Mouse (Mus musculus): ENCODE results near the gene Rasgrp4.

The Rasgrp4 gene

GRCm38 (mm10) chr7:29128725-29129124, 5.9 kb upstream of the Rasgrp4 start:
- ChIA-PET CTCF (interaction anchor here in 2 of 4 experiments (0.6 to 1.4 kb wide), 12 partner anchors 16 to 402 kb away, joined by 3 to 7 read pairs (median 4); partner anchors contain the start of genes Ggn (in 1 of the 2), Psmd8 (in 1 of the 2) and Spred3 (in 1 of the 2)), POLR2A (no interaction called here)

- ChIA-PET CTCF (interaction anchor here in 2 of 4 experiments (1.4 to 2.0 kb wide), 2 partner anchors 8 to 9 kb away, joined by 6 to 14 read pairs; partner anchors contain the start of gene Ryr1 (in 1 of the 2)), POLR2A (interaction anchor here in 2 of 4 experiments (0.6 to 1.7 kb wide), 7 partner anchors 13 to 368 kb away, joined by 3 to 7 read pairs (median 3); partner anchors contain the start of genes Fam98c (in 1 of the 2) and Sirt2 (in 1 of the 2))
Observed at GRCm38 (mm10) chr7:29134230-29134629, 421 bp upstream of the Rasgrp4 start.

GRCm38 (mm10) chr7:29137429-29137828, 2.8 kb downstream of the Rasgrp4 start:
- POLR2A ChIA-PET, result interaction anchor here in 3 of 4 experiments (0.5 to 3.1 kb wide), 25 partner anchors 10 to 504 kb away, joined by 3 to 21 read pairs (median 4); partner anchors contain the start of genes Psmd8 (in 2 of the 3), Ryr1 (in 2 of the 3), Fam98c (in 1 of the 3) and Ggn (in 1 of the 3)
- CTCF ChIA-PET, result interaction anchor here in 2 of 4 experiments (0.5 to 1.0 kb wide), 7 partner anchors 11 to 404 kb away, joined by 3 to 6 read pairs (median 3); partner anchors contain the start of genes Fam98c (in 1 of the 2) and Ryr1 (in 1 of the 2)

- POLR2A ChIA-PET, result interaction anchor here in 2 of 4 experiments (1.6 to 3.1 kb wide), 4 partner anchors 10 to 41 kb away, joined by 5 to 21 read pairs (median 7); partner anchors contain the start of gene Psmd8 (in 1 of the 2)
- CTCF ChIA-PET, result interaction anchor here in 1 of 4 experiments (0.6 kb wide), 1 partner anchor 16 kb away, joined by 3 read pairs; no protein-coding TSS in a partner anchor
Observed at GRCm38 (mm10) chr7:29139237-29139636, 4.6 kb downstream of the Rasgrp4 start.

GRCm38 (mm10) chr7:29141416-29141815, 6.8 kb downstream of the Rasgrp4 start:
- CTCF ChIA-PET, result interaction anchor here in 1 of 4 experiments (1.6 kb wide), 1 partner anchor 14 kb away, joined by 4 read pairs; no protein-coding TSS in a partner anchor

GRCm38 (mm10) chr7:29144006-29144405, 9.4 kb downstream of the Rasgrp4 start:
- POLR2A ChIA-PET, result interaction anchor here in 3 of 4 experiments (0.8 to 4.3 kb wide), 8 partner anchors 9 to 36 kb away, joined by 3 to 35 read pairs (median 4); partner anchors contain the start of genes Fam98c (in 1 of the 3), Psmd8 (in 1 of the 3) and Ryr1 (in 1 of the 3)
- CTCF ChIA-PET, result interaction anchor here in 3 of 4 experiments (0.6 to 1.4 kb wide), 4 partner anchors 11 to 999 kb away, joined by 3 to 4 read pairs (median 4); partner anchors contain the start of gene Fam98c (in 1 of the 3)

More at GRCm38 (mm10) chr7:29141416-29141815, 6.8 kb downstream of the Rasgrp4 start:
- POLR2A ChIA-PET, result interaction anchor here in 2 of 4 experiments (1.1 to 2.0 kb wide), 3 partner anchors 13 to 34 kb away, joined by 3 to 8 read pairs (median 5); no protein-coding TSS in a partner anchor

GRCm38 (mm10) chr7:29146625-29147367, 12.1 kb downstream of the Rasgrp4 start:
- POLR2A ChIA-PET, result interaction anchor here (0.5 to 4.3 kb wide), 12 partner anchors 8 to 1342 kb away, joined by 3 to 35 read pairs (median 4); partner anchors contain the start of genes Fam98c (in 1 of the 4) and Rasgrp4 (in 1 of the 4)
- CTCF ChIA-PET, result interaction anchor here in 2 of 4 experiments (1.0 to 2.2 kb wide), 3 partner anchors 9 to 11 kb away, joined by 3 to 5 read pairs (median 3); partner anchors contain the start of gene Fam98c (in 1 of the 2)

- ChIA-PET CTCF (interaction anchor here in 2 of 4 experiments (0.6 to 1.1 kb wide), 2 partner anchors 22 to 158 kb away, joined by 3 to 6 read pairs; no protein-coding TSS in a partner anchor), POLR2A (interaction anchor here in 2 of 4 experiments (0.7 to 2.1 kb wide), 9 partner anchors 8 to 173 kb away, joined by 3 to 6 read pairs (median 4); partner anchors contain the start of genes Fam98c (in 1 of the 2), Ggn (in 1 of the 2), Spred3 (in 1 of the 2) and Yif1b (in 1 of the 2))
Observed at GRCm38 (mm10) chr7:29148771-29149170, 14.1 kb downstream of the Rasgrp4 start.

- ChIA-PET CTCF (interaction anchor here in 2 of 4 experiments (0.8 to 1.5 kb wide), 2 partner anchors 34 to 150 kb away, joined by 4 to 10 read pairs; no protein-coding TSS in a partner anchor), POLR2A (interaction anchor here in 3 of 4 experiments (0.5 to 1.3 kb wide), 7 partner anchors 14 to 83 kb away, joined by 3 read pairs; partner anchors contain the start of genes Ggn (in 1 of the 3) and Spred3 (in 1 of the 3))
Observed at GRCm38 (mm10) chr7:29151486-29151885, 16.8 kb downstream of the Rasgrp4 start.

- CTCF ChIA-PET, result interaction anchor here (0.6 to 2.5 kb wide), 22 partner anchors 8 to 1018 kb away, joined by 3 to 16 read pairs (median 4); partner anchors contain the start of genes Psmd8 (in 2 of the 4), Ryr1 (in 2 of the 4), 2200002D01Rik (in 1 of the 4) and Ggn (in 1 of the 4)
- POLR2A ChIA-PET, result interaction anchor here (0.5 to 6.2 kb wide), 32 partner anchors 9 to 187 kb away, joined by 3 to 41 read pairs (median 4); partner anchors contain the start of genes Ggn (in 2 of the 4), Psmd8 (in 2 of the 4), Rasgrp4 (in 2 of the 4) and Spred3 (in 2 of the 4)
Observed at GRCm38 (mm10) chr7:29154018-29154720, 19.5 kb downstream of the Rasgrp4 start.

- CTCF ChIA-PET, result interaction anchor here (0.5 to 2.6 kb wide), 36 partner anchors 7 to 1459 kb away, joined by 3 to 25 read pairs (median 3); partner anchors contain the start of genes Ggn (in 2 of the 4), Ryr1 (in 2 of the 4), Catsperg1 (in 1 of the 4) and Kcnk6 (in 1 of the 4)
- POLR2A ChIA-PET, result interaction anchor here (0.5 to 6.2 kb wide), 78 partner anchors 8 to 1898 kb away, joined by 3 to 41 read pairs (median 4); partner anchors contain the start of genes Ggn (in 3 of the 4), Spred3 (in 3 of the 4), Psmd8 (in 2 of the 4) and Rasgrp4 (in 2 of the 4)
Observed at GRCm38 (mm10) chr7:29155196-29155837, 20.7 kb downstream of the Rasgrp4 start.

- CTCF ChIA-PET, result interaction anchor here (0.6 to 2.6 kb wide), 43 partner anchors 9 to 1458 kb away, joined by 3 to 25 read pairs (median 3); partner anchors contain the start of genes Ggn (in 3 of the 4), Spred3 (in 2 of the 4), Kcnk6 (in 1 of the 4) and Ppp1r14a (in 1 of the 4)
- POLR2A ChIA-PET, result interaction anchor here (0.6 to 6.2 kb wide), 77 partner anchors 7 to 827 kb away, joined by 3 to 41 read pairs (median 4); partner anchors contain the start of genes Ggn (in 3 of the 4), Spred3 (in 3 of the 4), Psmd8 (in 2 of the 4) and Rasgrp4 (in 2 of the 4)
Observed at GRCm38 (mm10) chr7:29155838-29156782, 21.5 kb downstream of the Rasgrp4 start, which contains the start of gene Fam98c. Gene Fam98c (minus strand): TSS chr7:29156234.

GRCm38 (mm10) chr7:29158264-29158663, 23.6 kb downstream of the Rasgrp4 start:
- ChIA-PET POLR2A (interaction anchor here (0.6 to 6.2 kb wide), 13 partner anchors 10 to 139 kb away, joined by 3 to 41 read pairs (median 3); partner anchors contain the start of genes Psmd8 (in 3 of the 4), Ggn (in 2 of the 4) and Spred3 (in 2 of the 4)), CTCF (interaction anchor here in 3 of 4 experiments (0.5 to 1.8 kb wide), 5 partner anchors 11 to 349 kb away, joined by 3 to 6 read pairs (median 3); no protein-coding TSS in a partner anchor)

- POLR2A ChIA-PET, result interaction anchor here (0.8 to 2.9 kb wide), 47 partner anchors 8 to 656 kb away, joined by 3 to 29 read pairs (median 6); partner anchors contain the start of genes Psmd8 (in 3 of the 4), Ryr1 (in 3 of the 4), 2200002D01Rik (in 2 of the 4) and Yif1b (in 2 of the 4)
- CTCF ChIA-PET, result interaction anchor here in 3 of 4 experiments (0.6 to 1.7 kb wide), 26 partner anchors 7 to 1977 kb away, joined by 3 to 18 read pairs (median 4); partner anchors contain the start of genes Ppp1r14a (in 1 of the 3) and Psmd8 (in 1 of the 3)
Observed at GRCm38 (mm10) chr7:29162294-29162693, 27.6 kb downstream of the Rasgrp4 start.
